Mouse (Mus musculus) Patski (cell line): Measurements from ENCODE around the gene Ehd1. TPM values are rescaled to one million over a fixed set of nuclear protein-coding genes. Genes with fewer than 3 reads are reported as not detected.
A peak's percentile ranks its signal among the peaks of the same experiment; 100 is the strongest.

Experiments used
- ATAC-seq: fragments of 100-300 bp; one replicate; pipeline ENCODE4 v1.8.0; 2021
- CTCF ChIA-PET: fragments of 350-600 bp; sonication (Branson Sonifier 250); formaldehyde crosslinking; loops from one replicate; lab custom pipeline; 2022; ENCODE audit warnings: inconsistent platforms; lab: Charles Lee
- POLR2A ChIA-PET: fragments of 350-600 bp; sonication (Branson Sonifier 250); formaldehyde crosslinking; loops from one replicate; lab custom pipeline; 2022; ENCODE audit warnings: antibody characterized with exemption, inconsistent platforms; lab: Charles Lee
- DNase-seq: peaks from one replicate; pipeline ENCODE4 v3.0.0-alpha.2; 2011; ENCODE audit warnings: low read depth, low spot score
- H3K27me3 ChIP-seq: fragments of 371-371 bp; one replicate; pipeline ENCODE4 v1.5.1; 2021
- CTCF ChIP-seq: fragments of 100-300 bp; IDR thresholded peaks from one replicate; pipeline ENCODE4 v1.5.1; 2021
- in situ Hi-C: fragments of 300-500 bp; cut with MboI; formaldehyde crosslinking; loops from 3 replicates; pipeline ENCODE4 v1.11.1; 2018; ENCODE audit warnings: low pct_unique_long_range_greater_than_20kb, mixed read lengths
- polyA plus RNA-seq: library from polyadenylated mRNA; unstranded; gene quantifications from one replicate; pipeline ENCODE4 v1.2.3, GENCODE M21; 2021

The Ehd1 gene
- polyA plus RNA-seq, 1 experiment from 2014 or later = 88.7 TPM

DNA sequence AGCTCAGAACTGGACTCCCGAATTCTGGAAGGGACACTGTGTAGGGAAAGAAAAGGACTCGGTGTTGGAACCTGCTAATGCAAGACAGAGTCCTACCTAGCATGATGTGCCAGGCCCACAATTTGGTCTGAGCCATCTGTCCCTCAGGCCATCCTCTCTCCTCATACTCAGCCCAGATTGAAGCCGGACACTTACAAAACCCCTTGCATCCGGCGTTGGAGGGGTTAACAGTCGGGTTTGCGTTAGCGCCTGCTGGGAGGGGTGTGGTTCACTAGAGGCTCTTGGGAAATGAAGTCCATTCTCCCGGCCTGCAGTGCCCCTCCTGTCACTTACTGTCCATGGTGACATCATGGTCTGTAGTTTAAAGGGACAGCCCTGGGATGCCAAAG is 40.5 kb upstream of the Ehd1 start:
- CTCF ChIA-PET = interaction anchor here (1.1 to 1.9 kb wide), 2 partner anchors 17 to 95 kb away, joined by 5 to 6 read pairs; partner anchors contain the start of genes Arl2 and Batf2
- POLR2A ChIA-PET = interaction anchor here (0.8 to 3.1 kb wide), 3 partner anchors 63 to 95 kb away, joined by 3 to 16 read pairs (median 3); partner anchors contain the start of genes Arl2 and Batf2
- no peak for DNase-seq
- in situ Hi-C loops = no loop called here
- no peak for TF ChIP-seq CTCF
- peak; percentile 68 for ATAC-seq
- H3K27me3 ChIP-seq = no peaks in the 10 kb centered on the region

DNA sequence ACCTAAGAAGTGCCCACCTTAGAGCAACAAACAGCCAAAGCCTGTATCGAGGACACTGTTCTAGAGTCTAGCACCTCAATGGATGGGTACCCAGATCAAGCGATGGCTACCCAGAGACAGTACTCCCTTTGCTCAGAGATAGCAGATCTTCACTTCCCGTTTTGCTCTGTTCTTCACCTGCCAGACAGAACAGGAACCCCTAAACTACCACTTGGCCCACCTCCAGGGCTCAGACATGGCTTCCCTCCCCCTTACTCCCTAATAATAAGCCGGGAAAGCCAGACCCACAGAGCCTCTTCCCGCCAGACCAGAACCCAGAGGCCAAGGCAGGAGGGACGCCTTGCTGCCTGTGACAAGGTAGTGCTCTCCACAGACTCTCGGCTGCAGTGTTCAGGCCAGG is 39.7 kb upstream of the Ehd1 start:
- in situ Hi-C loops = no loop called here
- H3K27me3 ChIP-seq = no peaks in the 10 kb centered on the region
- CTCF ChIA-PET = interaction anchor here (1.9 kb wide), 1 partner anchor 16 kb away, joined by 6 read pairs; no protein-coding TSS in a partner anchor
- POLR2A ChIA-PET = interaction anchor here (0.9 to 3.1 kb wide), 2 partner anchors 89 to 96 kb away, joined by 3 to 16 read pairs; partner anchors contain the start of genes Arl2 and Batf2
- TF ChIP-seq CTCF = no peak
- ATAC-seq (no peak), DNase-seq (no peak)

- no peak for ATAC-seq
- CTCF ChIA-PET = interaction anchor here (1.1 to 1.3 kb wide), 2 partner anchors 38 to 97 kb away, joined by 4 read pairs; partner anchors contain the start of genes Arl2 and Ehd1
- in situ Hi-C loops = no loop called here
Measured at GRCm38 (mm10) chr19:6238740-6239139, 37.8 kb upstream of the Ehd1 start.

DNA sequence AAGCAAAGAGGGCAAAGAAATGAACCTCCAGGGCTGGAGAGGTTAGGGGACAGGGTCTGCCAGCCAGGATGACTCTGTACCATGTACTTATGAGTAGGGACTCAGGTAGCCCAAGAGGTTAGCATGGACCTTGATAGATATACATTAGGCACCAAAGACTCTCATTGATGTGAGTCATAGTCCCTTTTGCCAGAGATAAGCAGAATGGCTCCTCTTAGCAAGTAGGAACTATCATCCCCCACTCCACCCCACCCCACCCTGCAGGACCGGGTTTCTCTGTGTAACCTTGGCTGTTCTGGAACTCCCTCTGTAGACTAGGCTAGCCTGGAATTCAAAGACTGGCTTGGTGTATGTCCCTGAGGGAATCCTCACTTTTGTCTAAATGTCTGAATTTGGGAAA is 36.4 kb upstream of the Ehd1 start:
- no peaks in the 10 kb centered on the region for H3K27me3 ChIP-seq
- no peak for DNase-seq
- ChIA-PET POLR2A (interaction anchor here (1.1 kb wide), 1 partner anchor 193 kb away, joined by 3 read pairs; no protein-coding TSS in a partner anchor), CTCF (no interaction called here)
- no peak for ATAC-seq
- TF ChIP-seq CTCF = no peak
- in situ Hi-C loops = no loop called here

More at GRCm38 (mm10) chr19:6238740-6239139, 37.8 kb upstream of the Ehd1 start:
- POLR2A ChIA-PET = no interaction called here
- H3K27me3 ChIP-seq = no peaks in the 10 kb centered on the region
- no peak for TF ChIP-seq CTCF
- no peak for DNase-seq

GRCm38 (mm10) chr19:6240725-6241124 is 35.8 kb upstream of the Ehd1 start:
- H3K27me3 ChIP-seq = no peaks in the 10 kb centered on the region
- ATAC-seq = no peak
- in situ Hi-C loops = no loop called here
- POLR2A ChIA-PET = interaction anchor here (0.7 to 1.2 kb wide), 2 partner anchors 9 to 39 kb away, joined by 5 to 7 read pairs; no protein-coding TSS in a partner anchor
- CTCF ChIA-PET = interaction anchor here (0.8 to 1.4 kb wide), 3 partner anchors 10 to 84 kb away, joined by 3 to 4 read pairs (median 3); no protein-coding TSS in a partner anchor
- no peak for TF ChIP-seq CTCF
- DNase-seq = no peak

- in situ Hi-C loops = no loop called here
- ChIA-PET CTCF (interaction anchor here (0.8 to 2.2 kb wide), 7 partner anchors 10 to 100 kb away, joined by 3 to 6 read pairs (median 3); partner anchors contain the start of gene Arl2), POLR2A (interaction anchor here (0.6 to 1.5 kb wide), 7 partner anchors 9 to 45 kb away, joined by 3 to 7 read pairs (median 4); no protein-coding TSS in a partner anchor)
- peak; percentile 98 for DNase-seq
- ATAC-seq = peak; percentile 85
- H3K27me3 ChIP-seq = no peaks in the 10 kb centered on the region
- TF ChIP-seq CTCF = no peak
Measured at GRCm38 (mm10) chr19:6241274-6242107, 35.0 kb upstream of the Ehd1 start, which contains the start of gene Atg2a. Atg2a (plus strand) TSS chr19:6241668.

DNA sequence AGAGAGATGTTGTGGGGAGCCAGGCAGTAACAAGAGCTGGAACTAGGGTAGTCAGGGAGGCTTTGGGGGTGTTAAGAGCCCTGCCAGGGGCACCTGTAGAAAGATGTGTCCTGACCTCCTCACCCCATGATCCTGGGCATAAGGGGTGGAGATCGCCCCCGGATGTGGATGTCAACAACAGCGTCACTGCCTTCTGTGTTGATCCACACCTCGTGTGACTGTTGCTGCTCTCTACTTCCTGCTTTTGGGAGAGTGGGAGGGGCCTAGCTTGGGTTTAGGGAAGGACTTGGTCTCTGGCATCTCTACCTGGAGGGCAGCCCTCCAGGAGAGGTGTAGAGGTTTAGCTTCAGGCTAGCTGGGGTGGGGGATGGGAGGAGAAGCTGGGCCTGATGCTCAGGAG is 34.2 kb upstream of the Ehd1 start:
- no peaks in the 10 kb centered on the region for H3K27me3 ChIP-seq
- in situ Hi-C loops = no loop called here
- ATAC-seq (peak; percentile 15), DNase-seq (no peak)
- CTCF ChIA-PET = interaction anchor here (1.0 to 2.2 kb wide), 5 partner anchors 11 to 101 kb away, joined by 3 to 6 read pairs (median 3); partner anchors contain the start of gene Arl2
- TF ChIP-seq CTCF = no peak
- POLR2A ChIA-PET = interaction anchor here (0.7 to 1.5 kb wide), 4 partner anchors 9 to 36 kb away, joined by 3 to 4 read pairs (median 3); no protein-coding TSS in a partner anchor

- CTCF ChIA-PET = interaction anchor here (1.5 to 2.2 kb wide), 2 partner anchors 11 to 18 kb away, joined by 5 to 6 read pairs; no protein-coding TSS in a partner anchor
- H3K27me3 ChIP-seq = no peaks in the 10 kb centered on the region
- no peak for TF ChIP-seq CTCF
- DNase-seq = no peak
- in situ Hi-C loops = no loop called here
- ATAC-seq = no peak
- POLR2A ChIA-PET = no interaction called here
Measured at GRCm38 (mm10) chr19:6243226-6243625, 33.3 kb upstream of the Ehd1 start.

- no peak for TF ChIP-seq CTCF
- POLR2A ChIA-PET = no interaction called here
- DNase-seq = no peak
- CTCF ChIA-PET = no interaction called here
- H3K27me3 ChIP-seq = no peaks in the 10 kb centered on the region
- no peak for ATAC-seq
- in situ Hi-C loops = no loop called here
Measured at GRCm38 (mm10) chr19:6245806-6246205, 30.7 kb upstream of the Ehd1 start.

- TF ChIP-seq CTCF = no peak
- POLR2A ChIA-PET = no interaction called here
- no peak for DNase-seq
- ATAC-seq = no peak
- in situ Hi-C loops = no loop called here
- CTCF ChIA-PET = no interaction called here
- no peaks in the 10 kb centered on the region for H3K27me3 ChIP-seq
Measured at GRCm38 (mm10) chr19:6247526-6248300, 28.8 kb upstream of the Ehd1 start.
